Mouse (Mus musculus) CH12.LX (cell line): ENCODE measurements around the gene Epha3.

ENCODE experiments used
- CTCF ChIP-seq, 2 experiments: IDR thresholded peaks in 1 of 2; conservative IDR thresholded peaks in 1 of 2; 2 replicates each; pipeline ENCODE4 v1.5.1; 2011 to 2012; ENCODE audit warnings: low read depth in 2 of 2, low read length in 2 of 2, improper control_type of control experiment in 1 of 2, inconsistent platforms in 1 of 2, mild to moderate bottlenecking in 1 of 2, moderate library complexity in 1 of 2
- EP300 ChIP-seq: IDR thresholded peaks from 2 replicates; pipeline ENCODE4 v1.6.1; 2011; ENCODE audit warnings: low read length, improper control_type of control experiment
- JUND ChIP-seq: conservative IDR thresholded peaks from 2 replicates; pipeline ENCODE4 v1.6.1; 2011; ENCODE audit warnings: low read depth, low read length, improper control_type of control experiment
- MYC ChIP-seq: IDR thresholded peaks from 2 replicates; pipeline ENCODE4 v1.6.1; 2011; ENCODE audit warnings: low read depth, mild to moderate bottlenecking, improper control_type of control experiment, low read length
- NRF1 ChIP-seq: IDR thresholded peaks from 2 replicates; pipeline ENCODE4 v1.6.1; 2014; ENCODE audit warnings: low read depth, mild to moderate bottlenecking, inconsistent platforms, low read length, improper control_type of control experiment, moderate library complexity
- POLR2A ChIP-seq: IDR thresholded peaks from 2 replicates; pipeline ENCODE4 v1.6.1; 2011; ENCODE audit warnings: low read depth, mild to moderate bottlenecking, improper control_type of control experiment, low read length
- RCOR1 ChIP-seq: conservative IDR thresholded peaks from 2 replicates; pipeline ENCODE4 v1.6.1; 2012; ENCODE audit warnings: low read depth, mild to moderate bottlenecking, inconsistent platforms, low read length, improper control_type of control experiment
- ZNF384 ChIP-seq: IDR thresholded peaks from 2 replicates; pipeline ENCODE4 v1.6.1; 2012; ENCODE audit warnings: low read depth, low read length, improper control_type of control experiment, inconsistent platforms

GRCm38 (mm10) chr16:63794292-63794691 is 69.7 kb downstream of the Epha3 start:
- TF ChIP-seq NRF1 (no peak), POLR2A (no peak), EP300 (no peak), ZNF384 (no peak), CTCF (conservative IDR thresholded peaks at IDR 0.05 in 1 of 2, IDR thresholded peaks at IDR 0.05 in 1 of 2; ENCODE audit: low read depth in 2 of 2, low read length in 2 of 2) (no peak), MYC (no peak), JUND (no peak), RCOR1 (no peak)
